Mouse (Mus musculus): ENCODE data around the gene Gm9918. TPM values are rescaled to one million over a fixed set of nuclear protein-coding genes. Genes with fewer than 3 reads are reported as not detected.

The Gm9918 gene
- total RNA-seq, 2 experiments from 2014 or later: not detected

- DNase-seq (ENCODE audit: low spot score in 2 of 2): no peak
- intact Hi-C loops (cut with DNase I): loop anchor here (5.0 kb wide), 1 partner anchor 74 kb away; no protein-coding TSS in a partner anchor
Measured at GRCm38 (mm10) chr15:102243229-102244190, 26.9 kb upstream of the Gm9918 start.

- DNase-seq (ENCODE audit: low spot score in 2 of 2): no peak
- intact Hi-C loops (cut with DNase I): loop anchor here (5.0 kb wide), 1 partner anchor 73 kb away; no protein-coding TSS in a partner anchor
Measured at GRCm38 (mm10) chr15:102244306-102245191, 25.8 kb upstream of the Gm9918 start.

GRCm38 (mm10) chr15:102245461-102245881, 24.9 kb upstream of the Gm9918 start:
- DNase-seq (ENCODE audit: low spot score in 2 of 2): peak in 1 of 2 experiments; percentile 21

GRCm38 (mm10) chr15:102245891-102246741, 24.2 kb upstream of the Gm9918 start:
- intact Hi-C loops (cut with DNase I): loop anchor here (1.0 kb wide), 1 partner anchor 43 kb away; the partner anchor contains the start of gene Zfp740
- peak; percentile 79 to 85 for DNase-seq (ENCODE audit: low spot score in 2 of 2)

More at GRCm38 (mm10) chr15:102245461-102245881, 24.9 kb upstream of the Gm9918 start:
- intact Hi-C loops (cut with DNase I): no loop called here

GRCm38 (mm10) chr15:102246866-102247251, 23.5 kb upstream of the Gm9918 start:
- intact Hi-C loops (cut with DNase I): loop anchor here (1.0 kb wide), 1 partner anchor 44 kb away; the partner anchor contains the start of gene Zfp740
- DNase-seq (ENCODE audit: low spot score in 2 of 2): peak; percentile 85 to 93

GRCm38 (mm10) chr15:102247252-102248130, 22.9 kb upstream of the Gm9918 start:
- intact Hi-C loops (cut with DNase I): no loop called here
- DNase-seq (ENCODE audit: low spot score in 2 of 2): peak in 1 of 2 experiments; percentile 28

- intact Hi-C loops (cut with DNase I): no loop called here
- DNase-seq (ENCODE audit: low spot score in 2 of 2): no peak
Measured at GRCm38 (mm10) chr15:102248131-102248811, 22.1 kb upstream of the Gm9918 start.

- intact Hi-C loops (cut with DNase I): no loop called here
- DNase-seq (ENCODE audit: low spot score in 2 of 2): no peak
Measured at GRCm38 (mm10) chr15:102248812-102249191, 21.6 kb upstream of the Gm9918 start.

- intact Hi-C loops (cut with DNase I): no loop called here
- peak; percentile 21 to 43 for DNase-seq (ENCODE audit: low spot score in 2 of 2)
Measured at GRCm38 (mm10) chr15:102249251-102249691, 21.1 kb upstream of the Gm9918 start.

- DNase-seq (ENCODE audit: low spot score in 2 of 2): no peak
- intact Hi-C loops (cut with DNase I): no loop called here
Measured at GRCm38 (mm10) chr15:102249967-102250366, 20.4 kb upstream of the Gm9918 start.

GRCm38 (mm10) chr15:102250521-102250920, 19.8 kb upstream of the Gm9918 start:
- intact Hi-C loops (cut with DNase I): no loop called here
- no peak for DNase-seq (ENCODE audit: low spot score in 2 of 2)

- no peak for DNase-seq (ENCODE audit: low spot score in 2 of 2)
- intact Hi-C loops (cut with DNase I): no loop called here
Measured at GRCm38 (mm10) chr15:102255547-102256255, 14.7 kb upstream of the Gm9918 start.

GRCm38 (mm10) chr15:102256431-102257201, 13.7 kb upstream of the Gm9918 start:
- intact Hi-C loops (cut with DNase I): no loop called here
- peak in 1 of 2 experiments; percentile 41 for DNase-seq (ENCODE audit: low spot score in 2 of 2)

GRCm38 (mm10) chr15:102257202-102258075, 12.9 kb upstream of the Gm9918 start, which contains the start of gene Rarg:
TSS of gene Rarg (minus strand) at chr15:102257517.
- intact Hi-C loops (cut with DNase I): no loop called here
- DNase-seq (ENCODE audit: low spot score in 2 of 2): peak; percentile 24 to 37

GRCm38 (mm10) chr15:102258076-102258470, 12.3 kb upstream of the Gm9918 start:
- intact Hi-C loops (cut with DNase I): no loop called here
- peak; percentile 20 to 53 for DNase-seq (ENCODE audit: low spot score in 2 of 2)

Data from left cerebral cortex, postnatal 25 days (tissue).